Mouse (Mus musculus): ENCODE measurements around the gene Zmynd15.
"Not testable (repeated sequence)": the region's sequence is repeated elsewhere in the genome, so short reads cannot be mapped to it uniquely, and the experiment has no call there.

Gene Zmynd15

GRCm38 (mm10) chr11:70458688-70459600, at the start of gene Zmynd15:
Gene Zmynd15, plus strand, starts transcription at chr11:70459433.
- DNase-seq (ENCODE audit: low read depth): no peak

- DNase-seq (ENCODE audit: low read depth): peak; percentile 84
Observed at GRCm38 (mm10) chr11:70409594-70410296, 49.5 kb upstream of the Zmynd15 start, which contains the start of gene Pelp1. Gene Pelp1, minus strand, starts transcription at chr11:70410031.

- no peak for DNase-seq (ENCODE audit: low read depth)
Observed at GRCm38 (mm10) chr11:70410297-70410643, 49.0 kb upstream of the Zmynd15 start.

- no peak for DNase-seq (ENCODE audit: low read depth)
Observed at GRCm38 (mm10) chr11:70412591-70412990, 46.6 kb upstream of the Zmynd15 start.

GRCm38 (mm10) chr11:70413961-70414360, 45.3 kb upstream of the Zmynd15 start:
- peak; percentile 80 for DNase-seq (ENCODE audit: low read depth)

GRCm38 (mm10) chr11:70418199-70418598, 41.0 kb upstream of the Zmynd15 start:
- DNase-seq (ENCODE audit: low read depth): no peak

- no peak for DNase-seq (ENCODE audit: low read depth)
Observed at GRCm38 (mm10) chr11:70419486-70419885, 39.7 kb upstream of the Zmynd15 start.

- not testable (repeated sequence) for DNase-seq (ENCODE audit: low read depth)
Observed at GRCm38 (mm10) chr11:70426598-70426997, 32.6 kb upstream of the Zmynd15 start.

- no peak for DNase-seq (ENCODE audit: low read depth)
Observed at GRCm38 (mm10) chr11:70431574-70431973, 27.7 kb upstream of the Zmynd15 start.

GRCm38 (mm10) chr11:70432048-70432894, 27.0 kb upstream of the Zmynd15 start, which contains the start of gene Arrb2:
Gene Arrb2, plus strand, starts transcription at chr11:70432635.
- DNase-seq (ENCODE audit: low read depth): peak; percentile 92

- DNase-seq (ENCODE audit: low read depth): no peak
Observed at GRCm38 (mm10) chr11:70432895-70433568, 26.2 kb upstream of the Zmynd15 start.

- DNase-seq (ENCODE audit: low read depth): no peak
Observed at GRCm38 (mm10) chr11:70433569-70433943, 25.7 kb upstream of the Zmynd15 start.

- DNase-seq (ENCODE audit: low read depth): no peak
Observed at GRCm38 (mm10) chr11:70433951-70434350, 25.3 kb upstream of the Zmynd15 start.

GRCm38 (mm10) chr11:70435476-70435875, 23.8 kb upstream of the Zmynd15 start:
- DNase-seq (ENCODE audit: low read depth): no peak

GRCm38 (mm10) chr11:70437426-70437825, 21.8 kb upstream of the Zmynd15 start:
- DNase-seq (ENCODE audit: low read depth): no peak

- DNase-seq (ENCODE audit: low read depth): no peak
Observed at GRCm38 (mm10) chr11:70438728-70439374, 20.4 kb upstream of the Zmynd15 start.

GRCm38 (mm10) chr11:70440637-70441036, 18.6 kb upstream of the Zmynd15 start:
- no peak for DNase-seq (ENCODE audit: low read depth)

- no peak for DNase-seq (ENCODE audit: low read depth)
Observed at GRCm38 (mm10) chr11:70441882-70442281, 17.4 kb upstream of the Zmynd15 start.

- DNase-seq (ENCODE audit: low read depth): no peak
Observed at GRCm38 (mm10) chr11:70443964-70444363, 15.3 kb upstream of the Zmynd15 start.

GRCm38 (mm10) chr11:70444667-70445066, 14.6 kb upstream of the Zmynd15 start:
- no peak for DNase-seq (ENCODE audit: low read depth)

- no peak for DNase-seq (ENCODE audit: low read depth)
Observed at GRCm38 (mm10) chr11:70446756-70447155, 12.5 kb upstream of the Zmynd15 start.
